Mouse (Mus musculus) ES-E14 (cell line): ENCODE results near the gene Tnfrsf9. TPM values are rescaled to one million over a fixed set of nuclear protein-coding genes. Genes with fewer than 3 reads are reported as not detected.

ENCODE experiments used
- DNase-seq: peaks from one replicate; pipeline ENCODE4 v3.0.0-alpha.2; 2013; ENCODE audit warnings: low read depth, low spot score
- H3K27ac ChIP-seq: 2 replicates; pipeline ENCODE4 v1.5.1; 2012; ENCODE audit warnings: low read depth, mild to moderate bottlenecking, low read length, moderate library complexity, mixed read lengths; ENCODE audit not compliant: poor library complexity, insufficient read depth, severe bottlenecking
- H3K36me3 ChIP-seq: 2 replicates; pipeline ENCODE4 v1.6.1; 2012; ENCODE audit warnings: mild to moderate bottlenecking, low read length, moderate library complexity, mixed read lengths; ENCODE audit not compliant: control insufficient read depth, poor library complexity, insufficient read depth, severe bottlenecking
- H3K4me1 ChIP-seq, 2 experiments: fragments of 150-350 bp in 1 of 2; sonication (generic) in 1 of 2; 2 replicates each; pipeline ENCODE4 v1.6.1; 2012; ENCODE audit warnings: low read length in 2 of 2, mild to moderate bottlenecking in 1 of 2, mixed read lengths in 1 of 2; ENCODE audit not compliant: control insufficient read depth in 2 of 2, insufficient read depth in 2 of 2, poor library complexity in 1 of 2
- H3K4me3 ChIP-seq, 2 experiments: fragments of 150-350 bp in 1 of 2; sonication (generic) in 1 of 2; 2 replicates each; pipeline ENCODE4 v1.5.1; 2012; ENCODE audit warnings: low read length in 2 of 2, low read depth in 1 of 2, mild to moderate bottlenecking in 1 of 2, mixed read lengths in 1 of 2; ENCODE audit not compliant: insufficient read depth in 1 of 2, poor library complexity in 1 of 2, severe bottlenecking in 1 of 2
- H3K9ac ChIP-seq: 2 replicates; pipeline ENCODE4 v1.6.1; 2012; ENCODE audit warnings: low read depth, mild to moderate bottlenecking, low read length, mixed read lengths; ENCODE audit not compliant: poor library complexity, insufficient read depth, severe bottlenecking
- H3K9me3 ChIP-seq: fragments of 150-350 bp; sonication (generic); 2 replicates; pipeline ENCODE4 v1.6.1; 2012; ENCODE audit warnings: low read depth, mild to moderate bottlenecking, low read length; ENCODE audit not compliant: control insufficient read depth, insufficient read depth
- CHD2 ChIP-seq: IDR thresholded peaks from 2 replicates; pipeline ENCODE4 v1.6.1; 2014; ENCODE audit warnings: mild to moderate bottlenecking, low read depth, low read length, inconsistent platforms
- HCFC1 ChIP-seq: IDR thresholded peaks from 2 replicates; pipeline ENCODE4 v1.6.1; 2012; ENCODE audit warnings: low read length, inconsistent platforms, borderline replicate concordance; ENCODE audit not compliant: insufficient read depth
- MAFK ChIP-seq: IDR thresholded peaks from 2 replicates; pipeline ENCODE4 v1.6.1; 2014; ENCODE audit warnings: mild to moderate bottlenecking, low read depth, low read length, inconsistent platforms; ENCODE audit not compliant: insufficient read depth
- ZC3H11A ChIP-seq: IDR thresholded peaks from 2 replicates; pipeline ENCODE4 v1.6.1; 2012; ENCODE audit warnings: low read depth, mild to moderate bottlenecking, inconsistent platforms, low read length, borderline replicate concordance
- ZNF384 ChIP-seq: IDR thresholded peaks from 2 replicates; pipeline ENCODE4 v1.6.1; 2012; ENCODE audit warnings: low read depth, low read length, inconsistent platforms
- in situ Hi-C, 2 experiments: fragments of 600-800 bp; cut with MboI; formaldehyde crosslinking; loops; one replicate each; pipeline ENCODE4 v1.15.1; 2025; ENCODE audit warnings: low sequenced_read_pairs in 2 of 2, inconsistent platforms in 1 of 2; ENCODE audit not compliant: unreplicated experiment in 2 of 2
- total RNA-seq: library from RNA; depleted of rRNA; stranded (reverse); fragments of 300-350 nt; gene quantifications from 2 replicates; pipeline ENCODE4 v1.2.3, GENCODE M21; 2012

Gene Tnfrsf9
- total RNA-seq, 1 experiment, result 0.27 TPM

GRCm38 (mm10) chr4:150950972-150951371 lies 36.6 kb downstream of the Tnfrsf9 start:
- no peaks in the 10 kb centered on the region for H3K36me3 ChIP-seq
- in situ Hi-C loops, result no loop called here
- no peak for DNase-seq
- no peak overlapping the region for H3K27ac ChIP-seq
- H3K9me3 ChIP-seq, result no peaks in the 10 kb centered on the region
- no peak overlapping the region for H3K9ac ChIP-seq
- H3K4me3 ChIP-seq, result no peak overlapping the region
- no peak for TF ChIP-seq MAFK
- TF ChIP-seq ZNF384, result no peak
- no peak for TF ChIP-seq CHD2
- no peak for TF ChIP-seq ZC3H11A
- no peak for TF ChIP-seq HCFC1
- 0 out of 4 replicates have a peak, but pooled peaks cover 0 to 2% of the 10 kb centered on the region in 2 experiments for H3K4me1 ChIP-seq

GRCm38 (mm10) chr4:150956369-150957105 lies 42.2 kb downstream of the Tnfrsf9 start:
- no peaks in the 10 kb centered on the region for H3K36me3 ChIP-seq
- in situ Hi-C loops, result no loop called here
- H3K4me3 ChIP-seq, result peak overlapping the region in 1 of 2 experiments; percentile 18; a peak in 1 of 4 replicates
- TF ChIP-seq MAFK (no peak), HCFC1 (no peak), ZNF384 (no peak), CHD2 (no peak), ZC3H11A (no peak)
- no peak for DNase-seq
- no peak overlapping the region for H3K27ac ChIP-seq
- H3K9me3 ChIP-seq, result no peaks in the 10 kb centered on the region
- H3K4me1 ChIP-seq, result peaks cover 2 to 4% of the 10 kb centered on the region in 2 experiments; a peak in 2 of 4 replicates
- H3K9ac ChIP-seq, result no peak overlapping the region

- H3K9ac ChIP-seq, result no peak overlapping the region
- no peak overlapping the region for H3K4me3 ChIP-seq
- H3K27ac ChIP-seq, result no peak overlapping the region
- H3K36me3 ChIP-seq, result no peaks in the 10 kb centered on the region
- peaks cover 2 to 4% of the 10 kb centered on the region in 2 experiments; a peak in 2 of 4 replicates for H3K4me1 ChIP-seq
- TF ChIP-seq CHD2 (no peak), MAFK (no peak), ZC3H11A (no peak), ZNF384 (no peak), HCFC1 (no peak)
- in situ Hi-C loops, result no loop called here
- DNase-seq, result no peak
- no peaks in the 10 kb centered on the region for H3K9me3 ChIP-seq
Observed at GRCm38 (mm10) chr4:150957106-150957458, 42.7 kb downstream of the Tnfrsf9 start.

GRCm38 (mm10) chr4:150958536-150958935 lies 44.2 kb downstream of the Tnfrsf9 start:
- no peak for TF ChIP-seq MAFK
- TF ChIP-seq HCFC1, result no peak
- no peak for TF ChIP-seq ZNF384
- TF ChIP-seq ZC3H11A, result no peak
- no peak for TF ChIP-seq CHD2
- no peaks in the 10 kb centered on the region for H3K36me3 ChIP-seq
- no peak overlapping the region for H3K4me3 ChIP-seq
- no peak for DNase-seq
- no peak overlapping the region for H3K9ac ChIP-seq
- peaks cover 2 to 4% of the 10 kb centered on the region in 2 experiments; a peak in 2 of 4 replicates for H3K4me1 ChIP-seq
- H3K27ac ChIP-seq, result no peak overlapping the region
- H3K9me3 ChIP-seq, result no peaks in the 10 kb centered on the region
- in situ Hi-C loops, result no loop called here
